Mouse (Mus musculus) liver, adult 2 months (tissue): ENCODE measurements at regions not wholly inside any gene's neighbourhood (a gene's known extent, or its start where the extent isn't known, plus 50 kb on each side); places are given as distances from the start of the nearest gene placed in this dataset.

Experiments
- CTCF ChIP-seq: fragments of 200-500 bp; IDR thresholded peaks from 2 replicates; pipeline ENCODE4 v1.5.1; 2011; ENCODE audit warnings: low read depth, low read length, control low read depth
- POLR2A ChIP-seq: fragments of 200-500 bp; IDR thresholded peaks from 2 replicates; pipeline ENCODE4 v1.6.1; 2011; ENCODE audit warnings: low read length, control low read depth; ENCODE audit not compliant: insufficient read depth; ENCODE audit errors: extremely low read depth

- no peak for TF ChIP-seq CTCF
- TF ChIP-seq POLR2A, result no peak
Observed at GRCm38 (mm10) chr7:40388152-40388551, 510.0 kb upstream of the Vstm2b start.
